Mouse (Mus musculus): ENCODE measurements around the gene Plcd3.

Plcd3 gene

GRCm38 (mm10) chr11:103058499-103059085, 42.9 kb downstream of the Plcd3 start:
- DNase-seq: no peak

GRCm38 (mm10) chr11:103056636-103057035, 44.8 kb downstream of the Plcd3 start:
- no peak for DNase-seq

GRCm38 (mm10) chr11:103054798-103055197, 46.7 kb downstream of the Plcd3 start:
- DNase-seq: peak; percentile 75 to 81

- DNase-seq: no peak
Measured at GRCm38 (mm10) chr11:103053191-103054076, 48.0 kb downstream of the Plcd3 start.

GRCm38 (mm10) chr11:103052078-103052477, 49.4 kb downstream of the Plcd3 start:
- no peak for DNase-seq

- peak; percentile 43 to 44 for DNase-seq
Measured at GRCm38 (mm10) chr11:103051249-103051691, 50.2 kb downstream of the Plcd3 start.

- peak; percentile 60 to 66 for DNase-seq
Measured at GRCm38 (mm10) chr11:103050153-103050552, 51.3 kb downstream of the Plcd3 start.

GRCm38 (mm10) chr11:103049611-103050010, 51.8 kb downstream of the Plcd3 start:
- DNase-seq: no peak

- DNase-seq: no peak
Measured at GRCm38 (mm10) chr11:103046286-103046685, 55.2 kb downstream of the Plcd3 start.

- no peak for DNase-seq
Measured at GRCm38 (mm10) chr11:103043982-103044381, 57.5 kb downstream of the Plcd3 start.

- DNase-seq: no peak
Measured at GRCm38 (mm10) chr11:103042828-103043227, 58.6 kb downstream of the Plcd3 start.

GRCm38 (mm10) chr11:103038037-103038436, 63.4 kb downstream of the Plcd3 start:
- no peak for DNase-seq

- DNase-seq: no peak
Measured at GRCm38 (mm10) chr11:103036881-103037465, 64.5 kb downstream of the Plcd3 start.

GRCm38 (mm10) chr11:103035007-103035406, 66.5 kb downstream of the Plcd3 start:
- DNase-seq: no peak

GRCm38 (mm10) chr11:103033030-103033429, 68.4 kb downstream of the Plcd3 start:
- no peak for DNase-seq

- DNase-seq: peak; percentile 92 to 97
Measured at GRCm38 (mm10) chr11:103028176-103028891, 73.1 kb downstream of the Plcd3 start, which contains the start of the genes Nmt1 and Dcakd. Gene Nmt1, plus strand, starts transcription at chr11:103028190. Gene Dcakd, minus strand, starts transcription at chr11:103028333.

- no peak for DNase-seq
Measured at GRCm38 (mm10) chr11:103027570-103028175, 73.8 kb downstream of the Plcd3 start.

- no peak for DNase-seq
Measured at GRCm38 (mm10) chr11:103026901-103027300, 74.6 kb downstream of the Plcd3 start.

- DNase-seq: no peak
Measured at GRCm38 (mm10) chr11:103023974-103024373, 77.5 kb downstream of the Plcd3 start.

GRCm38 (mm10) chr11:103020713-103021335, 80.6 kb downstream of the Plcd3 start:
- peak; percentile 26 to 36 for DNase-seq
